Mouse (Mus musculus) adrenal gland, adult 18-20 months (tissue): ENCODE results near the gene Sf3a2. TPM values are rescaled to one million over a fixed set of nuclear protein-coding genes. Genes with fewer than 3 reads are reported as not detected.
"Not testable (repeated sequence)": the region's sequence is repeated elsewhere in the genome, so short reads cannot be mapped to it uniquely, and the experiment has no call there.

ENCODE experiments used
- DNase-seq, 2 experiments: peaks; one replicate each; pipeline ENCODE4 v3.0.0; 2021 to 2022; ENCODE audit warnings: low spot score in 2 of 2
- total RNA-seq, 2 experiments: library from RNA; stranded (reverse); gene quantifications; 1 replicate in 1 of 2; 2 replicates in 1 of 2; pipeline ENCODE4 v1.2.3; 2021

The Sf3a2 gene
- total RNA-seq, 2 experiments from 2014 or later: 47.8 to 50.5 TPM

- DNase-seq: no peak
Measured at GRCm38 (mm10) chr10:80802996-80803395, 5.0 kb downstream of the Sf3a2 start.

- DNase-seq: no peak
Measured at GRCm38 (mm10) chr10:80804340-80804739, 6.3 kb downstream of the Sf3a2 start.

- no peak for DNase-seq
Measured at GRCm38 (mm10) chr10:80804916-80805315, 6.9 kb downstream of the Sf3a2 start, which contains the start of gene Amh. Gene Amh (plus strand): TSS chr10:80805243.

DNA sequence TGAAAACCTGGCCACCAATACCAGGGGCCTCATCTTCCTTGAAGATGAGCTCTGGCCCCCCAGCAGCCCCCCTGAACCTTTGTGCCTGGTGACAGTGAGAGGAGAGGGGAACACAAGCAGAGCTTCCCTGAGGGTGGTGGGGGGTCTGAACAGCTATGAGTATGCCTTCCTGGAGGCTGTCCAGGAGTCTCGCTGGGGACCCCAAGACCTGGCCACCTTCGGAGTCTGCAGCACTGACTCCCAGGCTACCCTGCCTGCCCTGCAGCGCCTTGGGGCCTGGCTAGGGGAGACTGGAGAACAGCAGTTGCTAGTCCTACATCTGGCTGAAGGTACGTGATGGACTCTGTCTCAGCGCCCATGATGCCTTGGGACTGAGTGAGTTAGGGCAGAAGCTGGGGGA is 7.3 kb downstream of the Sf3a2 start:
- no peak for DNase-seq

DNA sequence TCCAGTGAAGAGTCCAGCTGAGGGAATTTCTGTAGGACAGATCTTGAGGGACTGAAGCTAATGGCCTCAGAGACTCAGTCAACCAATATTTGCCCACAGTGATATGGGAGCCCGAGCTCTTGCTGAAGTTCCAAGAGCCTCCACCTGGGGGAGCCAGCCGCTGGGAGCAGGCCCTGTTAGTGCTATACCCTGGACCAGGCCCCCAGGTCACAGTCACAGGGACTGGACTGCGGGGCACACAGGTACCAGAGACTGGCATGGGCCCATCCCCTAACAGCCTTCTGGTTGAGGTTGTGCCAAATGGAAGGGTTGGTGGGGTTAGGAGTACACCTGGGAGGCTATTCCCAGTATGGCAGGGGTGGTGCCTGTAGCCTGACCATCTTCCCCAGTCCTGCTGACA is 7.9 kb downstream of the Sf3a2 start:
- DNase-seq: peak; percentile 75 to 77

GRCm38 (mm10) chr10:80806341-80807056 is 8.5 kb downstream of the Sf3a2 start:
- DNase-seq: no peak

GRCm38 (mm10) chr10:80807057-80807627 is 9.1 kb downstream of the Sf3a2 start:
- peak; percentile 65 to 72 for DNase-seq

DNA sequence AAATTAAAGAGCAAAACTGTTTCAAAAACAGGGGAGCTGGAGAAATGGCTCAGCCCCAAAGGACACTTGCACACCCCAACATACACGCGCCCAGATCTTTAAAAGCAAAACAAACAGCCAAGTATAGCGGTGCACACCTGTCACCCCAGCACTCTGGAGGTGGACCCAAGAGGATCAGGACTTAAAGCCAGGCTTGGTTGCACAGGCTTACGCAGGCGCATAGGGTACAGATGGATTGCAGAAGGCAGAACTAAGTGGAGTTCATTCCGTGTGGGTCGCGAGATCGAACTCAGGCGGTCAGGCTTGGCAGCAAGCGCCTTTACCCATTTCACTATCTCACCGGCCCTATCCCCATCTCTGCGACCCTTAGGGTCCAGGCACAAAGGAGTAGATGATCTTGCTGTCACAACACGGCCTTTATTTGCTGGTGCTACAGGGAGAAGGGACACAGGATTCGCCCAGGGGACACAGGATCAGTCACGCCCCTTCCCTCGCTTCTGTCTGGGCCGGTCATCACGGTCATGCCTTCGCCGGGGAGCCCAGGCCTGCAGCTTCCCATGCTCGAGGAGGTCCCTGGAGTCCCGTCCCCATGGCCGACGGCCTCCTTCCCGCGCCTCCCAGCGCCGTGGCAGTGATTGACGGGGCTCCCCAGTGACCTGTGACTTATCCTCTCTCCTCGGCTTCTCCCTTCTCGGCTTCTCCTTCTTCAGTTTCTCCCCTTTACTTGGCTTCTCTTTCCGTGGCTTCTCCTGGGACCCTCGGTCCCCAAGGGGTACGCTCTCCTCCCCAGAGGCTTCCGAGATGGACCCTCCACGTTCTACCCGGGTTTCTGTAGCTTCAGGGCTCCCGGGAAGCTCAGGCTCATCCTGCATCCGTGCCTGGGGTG is 10.3 kb downstream of the Sf3a2 start:
- no peak for DNase-seq

DNA sequence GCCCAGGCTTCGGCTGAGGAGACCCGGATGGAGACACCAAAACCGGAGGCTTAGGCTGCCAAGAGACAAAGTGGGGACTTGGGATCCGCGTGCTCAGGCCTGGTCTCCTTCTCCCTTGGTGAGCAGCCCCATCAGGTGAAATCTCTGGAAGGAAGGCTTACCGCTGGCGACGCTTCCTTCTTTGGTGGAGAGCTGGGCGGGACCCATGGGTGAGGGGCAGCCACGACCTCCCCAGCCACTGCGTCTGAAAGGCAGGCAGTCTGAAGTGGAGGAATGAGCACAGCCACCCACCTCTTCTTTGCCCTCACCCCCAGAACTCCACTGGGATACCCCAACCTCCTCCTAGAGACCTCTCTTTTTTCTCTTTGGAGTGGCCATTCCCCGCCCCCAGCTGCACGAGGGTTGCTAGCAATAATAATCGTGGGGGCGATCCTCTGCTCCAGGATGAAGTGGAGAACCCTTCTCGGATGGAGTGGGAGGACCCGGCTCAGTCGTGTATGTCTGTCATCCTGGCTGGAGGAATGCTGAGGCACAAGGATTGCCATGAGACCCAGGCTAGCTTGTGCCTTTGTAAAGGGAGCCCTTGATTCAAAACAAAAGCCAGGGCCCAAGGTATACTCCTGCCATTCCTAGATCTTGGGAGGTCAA is 11.1 kb downstream of the Sf3a2 start:
- DNase-seq: no peak

GRCm38 (mm10) chr10:80810084-80810483 is 12.1 kb downstream of the Sf3a2 start:
- DNase-seq: peak in 1 of 2 experiments; percentile 66

GRCm38 (mm10) chr10:80812391-80813041 is 14.5 kb downstream of the Sf3a2 start:
- no peak for DNase-seq

DNA sequence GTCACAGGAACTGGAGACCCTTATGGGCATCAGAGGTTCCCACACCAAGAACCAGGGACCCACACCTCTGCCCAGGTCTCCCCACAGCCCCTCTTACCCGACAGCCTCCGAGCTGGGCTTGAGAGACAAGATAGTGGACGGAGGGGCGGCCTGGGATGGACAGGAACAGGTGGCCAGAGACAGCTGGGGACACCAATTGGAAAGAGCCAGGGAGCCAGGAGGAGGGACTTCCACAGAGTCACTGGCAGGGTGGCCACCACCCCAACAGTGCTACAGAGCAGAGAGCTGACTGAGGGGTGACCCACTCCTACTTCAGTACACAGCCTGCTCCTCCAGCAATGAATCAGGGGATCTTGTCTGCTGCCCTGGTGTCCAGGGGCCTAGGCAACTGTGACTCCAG is 15.4 kb downstream of the Sf3a2 start, which contains the start of gene Jsrp1:
Gene Jsrp1 (minus strand): TSS at position 133 of the 400 bp plus-strand sequence.
- DNase-seq: no peak

DNA sequence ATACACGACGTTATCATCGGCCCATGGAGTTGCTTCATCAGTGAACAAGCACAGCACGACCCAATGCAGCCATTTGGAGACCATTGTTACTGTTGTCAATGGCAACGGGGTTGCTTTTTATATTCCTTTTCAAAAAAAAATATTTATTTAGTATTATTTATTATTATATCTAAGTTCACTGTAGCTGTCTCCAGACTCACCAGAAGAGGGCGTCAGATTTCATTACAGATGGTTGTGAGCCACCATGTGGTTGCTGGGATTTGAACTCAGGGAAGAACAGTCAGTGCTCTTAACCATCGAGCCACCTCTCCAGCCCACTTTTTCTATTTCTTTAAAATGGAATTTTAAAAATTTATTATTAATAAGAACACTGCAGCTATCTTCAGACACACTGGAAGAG is 16.8 kb downstream of the Sf3a2 start:
- no peak for DNase-seq

DNA sequence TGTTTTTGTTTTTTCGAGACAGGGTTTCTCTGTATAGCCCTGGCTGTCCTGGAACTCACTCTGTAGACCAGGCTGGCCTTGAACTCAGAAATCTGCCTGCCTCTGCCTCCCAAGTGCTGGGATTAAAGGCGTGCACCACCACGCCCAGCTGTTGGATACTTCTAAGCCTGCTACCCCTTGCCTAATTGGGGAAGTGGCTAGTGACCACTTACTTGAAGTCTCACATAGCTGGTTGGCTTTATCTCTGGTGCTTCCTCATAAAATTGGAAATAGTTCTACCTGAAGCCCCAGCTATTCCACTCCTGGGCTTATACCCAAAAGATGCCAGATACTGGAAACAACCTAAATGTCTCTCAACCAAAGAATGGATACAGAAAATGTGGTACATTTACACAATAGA is 18.3 kb downstream of the Sf3a2 start:
- not testable (repeated sequence) for DNase-seq

GRCm38 (mm10) chr10:80817164-80817563 is 19.2 kb downstream of the Sf3a2 start:
- no peak for DNase-seq

- DNase-seq: not testable (repeated sequence)
Measured at GRCm38 (mm10) chr10:80817955-80818354, 20.0 kb downstream of the Sf3a2 start.

- no peak for DNase-seq
Measured at GRCm38 (mm10) chr10:80818599-80819281, 20.7 kb downstream of the Sf3a2 start.

- no peak for DNase-seq
Measured at GRCm38 (mm10) chr10:80819406-80819805, 21.4 kb downstream of the Sf3a2 start.

DNA sequence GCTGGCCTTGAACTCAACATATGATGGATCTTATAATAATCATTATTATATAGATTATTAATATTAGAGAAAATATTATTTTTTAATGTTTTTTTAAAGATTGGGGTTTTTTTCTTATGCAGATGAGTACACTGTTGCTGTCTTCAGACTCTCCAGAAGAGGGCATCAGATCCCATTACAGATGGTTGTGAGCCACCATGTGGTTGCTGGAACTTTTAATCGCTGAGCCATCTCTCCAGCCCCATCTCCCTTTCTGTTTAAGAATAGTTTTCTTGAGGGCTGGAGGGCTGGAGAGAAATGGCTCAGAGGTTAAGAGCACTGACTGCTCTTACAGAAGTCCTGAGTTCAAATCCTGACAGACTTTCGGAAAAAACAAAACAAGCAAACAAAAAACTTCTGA is 24.0 kb downstream of the Sf3a2 start:
- no peak for DNase-seq

GRCm38 (mm10) chr10:80822528-80822927 is 24.5 kb downstream of the Sf3a2 start:
- no peak for DNase-seq
